Mouse (Mus musculus): ENCODE results near the gene Speg. TPM values are rescaled to one million over a fixed set of nuclear protein-coding genes. Genes with fewer than 3 reads are reported as not detected.

Gene Speg
- polyA plus RNA-seq, 1 experiment from 2014 or later, result 20.1 TPM

GRCm38 (mm10) chr1:75384470-75385141, 9.5 kb downstream of the Speg start:
- Histone ChIP-seq H3K4me2 (peak overlapping the region; percentile 48), H3K36me3 (no peaks in the 10 kb centered on the region), H3K9me3 (replicated peaks) (no peaks in the 10 kb centered on the region), H3K27me3 (replicated peaks) (peaks cover 34% of the 10 kb centered on the region), H3K9ac (replicated peaks) (peak overlapping the region; percentile 36; the same call in 1 of the 2 replicates), H3K27ac (replicated peaks) (peak overlapping the region; percentile 45; the same call in 1 of the 2 replicates), H3K4me1 (peaks cover 75% of the 10 kb centered on the region), H3K4me3 (replicated peaks) (peak overlapping the region; percentile 12; the same call in 1 of the 2 replicates)
- 83% methylated on average over 27 of the region's 27 CpGs for WGBS
- ATAC-seq (ENCODE audit: low FRiP score), result no peak

GRCm38 (mm10) chr1:75385142-75385730, 10.1 kb downstream of the Speg start:
- H3K4me3 ChIP-seq (replicated peaks), result peak overlapping the region; percentile 12; the same call in 1 of the 2 replicates
- peak overlapping the region; percentile 36 for H3K9ac ChIP-seq (replicated peaks)
- no peaks in the 10 kb centered on the region for H3K9me3 ChIP-seq (replicated peaks)
- no peak for ATAC-seq (ENCODE audit: low FRiP score)
- 61% methylated on average over 20 of the region's 20 CpGs for WGBS
- H3K27me3 ChIP-seq (replicated peaks), result peaks cover 38% of the 10 kb centered on the region
- H3K4me2 ChIP-seq, result peak overlapping the region; percentile 48
- peaks cover 75% of the 10 kb centered on the region for H3K4me1 ChIP-seq
- H3K27ac ChIP-seq (replicated peaks), result peak overlapping the region; percentile 45; the same call in 1 of the 2 replicates
- H3K36me3 ChIP-seq, result no peaks in the 10 kb centered on the region

- Histone ChIP-seq H3K9me3 (replicated peaks) (no peaks in the 10 kb centered on the region), H3K4me1 (peaks cover 75% of the 10 kb centered on the region), H3K4me2 (peak overlapping the region; percentile 48), H3K27ac (replicated peaks) (no peak overlapping the region), H3K4me3 (replicated peaks) (peak overlapping the region; percentile 10; the same call in 1 of the 2 replicates), H3K36me3 (0 out of 2 replicates have a peak, but pooled peaks cover 2% of the 10 kb centered on the region), H3K9ac (replicated peaks) (peak overlapping the region; percentile 36), H3K27me3 (replicated peaks) (peaks cover 40% of the 10 kb centered on the region)
- 26% methylated on average over 4 of the region's 4 CpGs for WGBS
- no peak for ATAC-seq (ENCODE audit: low FRiP score)
Measured at GRCm38 (mm10) chr1:75386149-75386548, 11.1 kb downstream of the Speg start.

- peaks cover 66% of the 10 kb centered on the region for H3K4me1 ChIP-seq
- peak overlapping the region; percentile 53 for H3K4me2 ChIP-seq
- H3K9ac ChIP-seq (replicated peaks), result peak overlapping the region; percentile 34; the same call in 1 of the 2 replicates
- WGBS, result 20% methylated on average over 7 of the region's 7 CpGs
- peak overlapping the region; percentile 26 for H3K4me3 ChIP-seq (replicated peaks)
- 0 out of 2 replicates have a peak, but pooled peaks cover 8% of the 10 kb centered on the region for H3K36me3 ChIP-seq
- H3K9me3 ChIP-seq (replicated peaks), result no peaks in the 10 kb centered on the region
- ATAC-seq (ENCODE audit: low FRiP score), result no peak
- no peak overlapping the region for H3K27ac ChIP-seq (replicated peaks)
- H3K27me3 ChIP-seq (replicated peaks), result peaks cover 42% of the 10 kb centered on the region
Measured at GRCm38 (mm10) chr1:75387469-75387928, 12.4 kb downstream of the Speg start.

GRCm38 (mm10) chr1:75387929-75388897, 13.1 kb downstream of the Speg start:
- 5% methylated on average over 94 of the region's 94 CpGs for WGBS
- peak overlapping the region; percentile 34 for H3K9ac ChIP-seq (replicated peaks)
- no peak for ATAC-seq (ENCODE audit: low FRiP score)
- H3K4me3 ChIP-seq (replicated peaks), result peak overlapping the region; percentile 26
- no peak overlapping the region for H3K27ac ChIP-seq (replicated peaks)
- 0 out of 2 replicates have a peak, but pooled peaks cover 8% of the 10 kb centered on the region for H3K36me3 ChIP-seq
- H3K9me3 ChIP-seq (replicated peaks), result no peaks in the 10 kb centered on the region
- H3K27me3 ChIP-seq (replicated peaks), result peaks cover 42% of the 10 kb centered on the region
- H3K4me2 ChIP-seq, result peak overlapping the region; percentile 53
- peaks cover 63% of the 10 kb centered on the region for H3K4me1 ChIP-seq

GRCm38 (mm10) chr1:75388898-75389515, 13.9 kb downstream of the Speg start:
- Histone ChIP-seq H3K4me2 (peak overlapping the region; percentile 53), H3K27me3 (replicated peaks) (peaks cover 42% of the 10 kb centered on the region), H3K4me1 (peaks cover 63% of the 10 kb centered on the region), H3K4me3 (replicated peaks) (peak overlapping the region; percentile 26), H3K9ac (replicated peaks) (0 out of 2 replicates have a peak overlapping the region, but pooled peaks have one; percentile 34), H3K27ac (replicated peaks) (no peak overlapping the region), H3K36me3 (0 out of 2 replicates have a peak, but pooled peaks cover 8% of the 10 kb centered on the region), H3K9me3 (replicated peaks) (no peaks in the 10 kb centered on the region)
- WGBS, result 19% methylated on average over 23 of the region's 23 CpGs
- ATAC-seq (ENCODE audit: low FRiP score), result no peak

- no peak overlapping the region for H3K4me3 ChIP-seq (replicated peaks)
- no peaks in the 10 kb centered on the region for H3K9me3 ChIP-seq (replicated peaks)
- peaks cover 23% of the 10 kb centered on the region for H3K27me3 ChIP-seq (replicated peaks)
- peaks cover 25% of the 10 kb centered on the region; the same call in 1 of the 2 replicates for H3K36me3 ChIP-seq
- no peak overlapping the region for H3K27ac ChIP-seq (replicated peaks)
- H3K9ac ChIP-seq (replicated peaks), result no peak overlapping the region
- no peak for ATAC-seq (ENCODE audit: low FRiP score)
- WGBS, result 57% methylated on average over 9 of the region's 9 CpGs
- H3K4me2 ChIP-seq, result no peak overlapping the region
- H3K4me1 ChIP-seq, result peaks cover 24% of the 10 kb centered on the region
Measured at GRCm38 (mm10) chr1:75393139-75393538, 18.0 kb downstream of the Speg start.

GRCm38 (mm10) chr1:75393846-75394245, 18.7 kb downstream of the Speg start:
- no peak overlapping the region for H3K4me3 ChIP-seq (replicated peaks)
- H3K9ac ChIP-seq (replicated peaks), result no peak overlapping the region
- no peak overlapping the region for H3K4me2 ChIP-seq
- peaks cover 16% of the 10 kb centered on the region; the same call in 1 of the 2 replicates for H3K27me3 ChIP-seq (replicated peaks)
- peaks cover 23% of the 10 kb centered on the region for H3K4me1 ChIP-seq
- 89% methylated on average over 3 of the region's 3 CpGs for WGBS
- H3K36me3 ChIP-seq, result peaks cover 25% of the 10 kb centered on the region; the same call in 1 of the 2 replicates
- H3K27ac ChIP-seq (replicated peaks), result no peak overlapping the region
- no peaks in the 10 kb centered on the region for H3K9me3 ChIP-seq (replicated peaks)
- no peak for ATAC-seq (ENCODE audit: low FRiP score)

GRCm38 (mm10) chr1:75398761-75399402, 23.8 kb downstream of the Speg start:
- H3K9me3 ChIP-seq (replicated peaks), result no peaks in the 10 kb centered on the region
- peak overlapping the region; percentile 57; the same call in 1 of the 2 replicates for H3K27ac ChIP-seq (replicated peaks)
- H3K4me2 ChIP-seq, result no peak overlapping the region
- H3K4me3 ChIP-seq (replicated peaks), result no peak overlapping the region
- peaks cover 28% of the 10 kb centered on the region for H3K4me1 ChIP-seq
- WGBS, result 19% methylated on average over 9 of the region's 9 CpGs
- no peaks in the 10 kb centered on the region for H3K27me3 ChIP-seq (replicated peaks)
- H3K36me3 ChIP-seq, result peaks cover 47% of the 10 kb centered on the region
- peak; percentile 37 for ATAC-seq (ENCODE audit: low FRiP score)
- no peak overlapping the region for H3K9ac ChIP-seq (replicated peaks)

GRCm38 (mm10) chr1:75399755-75400492, 24.8 kb downstream of the Speg start:
- Histone ChIP-seq H3K36me3 (peaks cover 52% of the 10 kb centered on the region), H3K9me3 (replicated peaks) (no peaks in the 10 kb centered on the region), H3K9ac (replicated peaks) (no peak overlapping the region), H3K4me2 (peak overlapping the region; percentile 40), H3K27ac (replicated peaks) (peak overlapping the region; percentile 69), H3K27me3 (replicated peaks) (no peaks in the 10 kb centered on the region), H3K4me3 (replicated peaks) (no peak overlapping the region), H3K4me1 (peaks cover 26% of the 10 kb centered on the region)
- WGBS, result 17% methylated on average over 15 of the region's 15 CpGs
- peak; percentile 71 for ATAC-seq (ENCODE audit: low FRiP score)

All from neural tube, embryonic 15.5 days (tissue).